Mouse (Mus musculus) left cerebral cortex, postnatal 36 days (tissue): ENCODE results near the gene Sfxn4. TPM values are rescaled to one million over a fixed set of nuclear protein-coding genes. Genes with fewer than 3 reads are reported as not detected.
"Not testable (repeated sequence)": the region's sequence is repeated elsewhere in the genome, so short reads cannot be mapped to it uniquely, and the experiment has no call there.

ENCODE experiments used
- DNase-seq, 2 experiments: peaks; one replicate each; pipeline ENCODE4 v3.0.0; 2021 to 2022; ENCODE audit warnings: low spot score in 2 of 2, mixed read lengths in 1 of 2
- intact Hi-C: fragments of 180-260 bp; cut with DNase I; formaldehyde crosslinking; loops from one replicate; pipeline ENCODE4 v1.15.1; 2025
- total RNA-seq, 2 experiments: library from RNA; stranded (reverse); gene quantifications; 2 replicates each; pipeline ENCODE4 v1.2.3; 2021

Sfxn4 gene
- total RNA-seq, 2 experiments from 2014 or later: 13.6 to 15.0 TPM

DNA sequence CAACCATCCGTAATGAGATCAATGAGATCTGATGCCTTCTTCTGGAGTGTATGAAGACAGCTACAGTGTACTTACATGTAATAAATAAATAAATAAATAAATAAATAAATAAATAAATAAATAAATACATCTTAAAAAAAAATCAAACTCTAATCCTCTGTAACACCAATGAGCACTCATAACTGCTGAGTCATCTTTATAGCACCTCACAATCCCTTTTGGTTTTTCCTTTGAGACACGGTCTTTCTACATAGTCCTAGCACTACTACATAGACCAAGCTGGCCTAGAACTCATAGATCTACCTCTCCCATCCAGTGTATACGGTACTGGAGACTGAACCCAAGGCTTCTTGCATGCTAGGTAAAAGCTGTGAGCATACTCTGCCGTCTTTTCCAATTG lies 4.9 kb upstream of the Sfxn4 start:
- intact Hi-C loops: loop anchor here (10.0 kb wide), 1 partner anchor 359 kb away; the partner anchor contains the start of gene Csf2ra
- not testable (repeated sequence) for DNase-seq

DNA sequence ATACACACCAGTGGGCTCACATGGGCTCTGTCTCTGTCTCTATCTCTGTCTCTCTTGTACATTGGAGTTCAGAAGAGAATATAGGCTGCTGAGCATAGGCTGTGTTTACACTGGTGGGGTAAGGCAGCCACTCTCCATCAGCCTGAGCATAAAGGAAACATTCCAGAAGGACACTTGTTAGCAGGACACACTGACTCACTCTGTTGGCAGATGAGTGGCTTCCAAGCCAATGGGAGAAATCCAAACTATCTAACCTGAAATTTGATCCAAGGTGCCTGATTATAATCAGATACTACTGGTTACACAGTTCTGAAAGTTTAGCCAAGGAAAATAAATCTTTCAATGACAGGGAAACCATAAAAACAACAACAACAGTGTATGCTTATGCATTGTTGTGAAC lies 15.5 kb downstream of the Sfxn4 start:
- intact Hi-C loops: no loop called here
- DNase-seq: no peak

DNA sequence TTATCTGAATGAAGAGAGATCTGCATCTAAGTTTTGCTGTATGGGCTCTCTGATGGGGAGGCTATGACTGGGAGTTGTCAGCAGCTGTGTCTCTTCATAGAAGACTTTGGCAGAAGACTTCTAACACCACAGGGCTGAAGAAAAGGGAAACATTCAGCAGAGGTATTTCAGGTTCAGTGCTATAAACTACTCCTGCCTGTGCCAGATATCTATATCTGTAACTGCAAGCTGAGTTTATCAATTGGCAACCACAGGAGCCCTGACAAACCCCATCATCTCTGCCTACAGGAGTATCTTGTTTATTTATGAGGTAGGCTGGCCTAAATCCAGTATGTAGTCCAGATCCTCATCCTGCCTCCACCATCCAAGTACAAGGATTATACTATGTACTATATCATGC lies 18.0 kb downstream of the Sfxn4 start:
- intact Hi-C loops: no loop called here
- no peak for DNase-seq

DNA sequence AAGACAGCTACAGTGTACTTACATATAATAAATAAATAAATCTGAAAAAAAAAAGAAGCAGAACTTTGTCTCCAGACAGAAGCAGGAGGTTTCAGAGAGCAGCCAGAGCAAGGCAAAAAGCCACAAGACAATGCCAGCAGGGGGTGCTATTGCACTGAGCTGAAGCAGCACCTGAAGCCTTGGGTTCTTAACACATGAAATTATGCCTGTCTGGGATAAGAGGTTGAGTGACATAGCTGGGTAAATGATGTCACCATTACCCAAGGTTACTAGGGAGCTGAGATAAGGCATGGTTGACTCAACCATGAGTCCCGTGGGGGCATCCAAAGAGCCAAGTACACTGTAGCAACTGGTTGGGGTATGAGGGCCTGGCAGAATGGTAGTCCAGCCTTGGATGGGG lies 23.5 kb downstream of the Sfxn4 start:
- intact Hi-C loops: loop anchor here (10.0 kb wide), 1 partner anchor 63 kb away; no protein-coding TSS in a partner anchor
- DNase-seq: peak; percentile 34 to 35

DNA sequence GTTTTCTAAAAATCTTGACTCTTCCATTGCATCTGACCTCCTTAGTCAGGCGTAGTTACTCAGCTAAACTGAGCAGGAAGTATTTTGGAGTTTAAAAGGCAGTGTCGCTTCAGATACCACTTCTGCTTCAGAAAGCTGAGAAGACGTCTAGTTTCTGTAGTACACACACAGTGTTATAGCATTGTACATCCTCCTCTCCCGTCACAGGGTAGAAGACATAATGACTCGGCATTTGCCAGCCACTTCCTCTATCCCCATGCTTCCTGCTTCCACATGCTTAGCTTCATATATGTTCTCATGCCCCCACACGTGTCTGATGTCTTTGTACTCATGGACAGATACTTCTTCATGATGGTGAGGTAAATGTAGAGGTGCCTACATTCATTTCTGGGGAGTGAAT lies 42.6 kb downstream of the Sfxn4 start:
- intact Hi-C loops: no loop called here
- DNase-seq: no peak

DNA sequence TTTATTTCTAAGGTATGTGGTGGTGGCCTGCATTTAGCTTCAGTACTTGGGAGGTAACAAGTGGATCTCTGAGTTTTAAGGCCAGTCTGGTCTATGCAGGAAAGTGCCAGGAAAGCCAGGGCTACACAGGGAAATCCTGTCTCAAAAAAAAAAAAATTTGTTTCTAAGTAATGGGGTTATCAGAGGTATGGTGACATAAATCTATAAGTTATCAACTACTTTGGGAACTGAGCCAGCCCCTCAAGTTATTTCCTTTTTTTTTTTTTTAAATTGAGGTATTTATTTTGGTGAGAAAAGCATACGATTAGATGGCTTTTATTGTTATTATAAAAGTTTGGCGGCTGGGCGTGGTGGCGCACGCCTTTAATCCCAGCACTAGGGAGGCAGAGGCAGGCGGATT lies 48.1 kb downstream of the Sfxn4 start:
- intact Hi-C loops: no loop called here
- no peak for DNase-seq

DNA sequence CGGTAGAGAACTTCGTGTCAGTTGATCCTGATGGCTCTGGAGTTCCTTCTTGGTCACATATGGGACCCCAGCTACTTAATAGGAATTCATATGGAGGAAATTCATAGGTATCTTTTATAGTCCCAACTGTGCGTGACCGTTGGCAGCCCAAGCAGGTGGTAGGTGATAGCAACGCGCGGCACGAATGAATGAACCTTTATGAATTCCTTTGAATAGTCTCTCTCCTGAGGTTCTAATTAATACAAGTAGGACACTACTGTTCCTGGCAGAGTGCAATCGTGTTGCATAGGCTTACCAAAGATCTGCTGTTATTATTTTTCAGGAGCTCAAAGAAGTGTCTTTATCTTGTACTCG lies 49.3 kb downstream of the Sfxn4 start:
- intact Hi-C loops: no loop called here
- DNase-seq: no peak

DNA sequence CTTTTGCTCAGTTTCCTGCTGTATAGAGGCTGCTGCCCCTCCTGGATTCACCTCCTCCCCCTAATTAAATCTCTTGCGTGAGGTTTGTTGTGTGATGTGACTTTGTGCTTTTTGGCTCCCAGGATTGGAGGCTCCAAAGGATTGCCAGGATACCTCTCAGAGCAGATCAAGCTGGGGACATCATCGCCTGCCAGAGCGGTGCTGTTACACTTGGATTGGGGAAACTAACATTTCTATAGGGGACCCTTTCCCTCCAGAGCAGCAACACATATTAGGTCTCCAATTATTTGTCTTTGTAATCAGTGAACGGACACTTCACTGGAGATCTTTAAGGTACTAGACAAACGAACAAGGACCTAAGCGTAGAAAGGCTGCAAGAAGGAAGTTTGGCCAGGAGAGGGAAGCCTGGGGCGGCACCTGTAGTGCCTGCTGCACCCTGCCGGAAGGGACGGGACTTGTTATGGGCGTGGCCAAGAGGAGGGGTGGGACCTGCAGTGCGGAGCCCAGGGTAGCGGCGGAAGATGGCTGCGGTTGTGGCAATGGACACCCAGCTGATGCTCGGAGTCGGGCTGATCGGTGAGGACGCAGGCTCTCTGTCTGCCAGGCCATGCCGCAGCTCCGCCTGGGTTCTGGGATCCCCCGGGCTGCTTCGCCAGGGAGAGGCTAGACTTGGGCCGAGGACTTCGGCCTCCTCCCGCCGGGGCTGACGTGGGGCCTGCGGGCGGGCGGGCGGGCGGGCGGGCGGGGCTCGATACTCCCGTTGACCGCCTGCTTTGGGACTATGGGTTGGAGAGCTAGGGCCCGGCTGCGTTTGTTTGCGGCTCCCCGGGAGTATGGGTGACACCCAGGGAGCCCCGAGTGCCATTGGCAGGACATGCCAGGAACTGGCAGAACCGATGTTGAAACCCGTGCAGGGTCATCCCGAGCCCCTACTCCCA lies 49.9 kb downstream of the Sfxn4 start, which contains the start of gene Fam45a:
Fam45a (plus strand) TSS at position 488 of the 938 bp plus-strand sequence.
- DNase-seq: peak; percentile 90
- intact Hi-C loops: loop anchor here (2.0 kb wide), 1 partner anchor 21 kb away; the partner anchor contains the start of gene Eif3a

DNA sequence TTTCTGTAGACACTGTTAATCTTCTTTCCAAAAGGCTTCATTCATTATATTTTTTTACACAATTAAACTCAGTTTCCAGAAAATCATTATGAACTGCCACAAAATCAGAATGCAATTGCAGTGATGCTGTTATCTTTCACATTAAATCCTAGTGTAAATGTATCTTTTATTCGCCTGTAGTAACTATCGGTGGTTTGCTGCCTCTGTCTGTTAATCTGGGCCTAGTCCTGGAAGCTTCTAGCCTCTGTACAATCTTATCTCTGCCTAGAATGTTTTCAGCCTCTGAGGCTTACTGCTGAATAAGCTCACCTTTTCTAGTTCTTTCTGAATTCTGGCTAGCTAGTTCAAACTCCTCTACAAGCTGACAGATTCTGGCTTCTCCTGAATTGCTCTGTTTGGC lies 51.4 kb downstream of the Sfxn4 start:
- DNase-seq: no peak
- intact Hi-C loops: loop anchor here (2.0 kb wide), 1 partner anchor 19 kb away; the partner anchor contains the start of gene Eif3a

DNA sequence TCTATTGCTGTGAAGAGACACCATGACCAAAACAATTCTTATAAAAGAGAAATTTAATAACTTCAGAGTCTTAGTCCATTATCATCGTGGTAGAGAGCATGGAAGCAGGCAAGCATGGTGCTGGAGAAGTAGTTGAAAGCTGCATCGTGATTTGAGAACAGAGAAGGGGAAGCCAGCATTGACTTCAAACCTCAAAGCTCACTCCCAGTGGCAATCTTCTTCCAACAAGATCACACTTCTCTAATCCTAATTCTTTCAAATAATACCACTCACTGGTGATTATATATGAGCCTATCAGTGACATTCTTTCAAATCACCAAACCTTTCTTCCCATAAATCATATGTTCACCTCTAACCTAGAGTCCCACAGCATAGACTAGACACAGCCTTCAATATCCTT lies 56.4 kb downstream of the Sfxn4 start:
- intact Hi-C loops: no loop called here
- DNase-seq: no peak

DNA sequence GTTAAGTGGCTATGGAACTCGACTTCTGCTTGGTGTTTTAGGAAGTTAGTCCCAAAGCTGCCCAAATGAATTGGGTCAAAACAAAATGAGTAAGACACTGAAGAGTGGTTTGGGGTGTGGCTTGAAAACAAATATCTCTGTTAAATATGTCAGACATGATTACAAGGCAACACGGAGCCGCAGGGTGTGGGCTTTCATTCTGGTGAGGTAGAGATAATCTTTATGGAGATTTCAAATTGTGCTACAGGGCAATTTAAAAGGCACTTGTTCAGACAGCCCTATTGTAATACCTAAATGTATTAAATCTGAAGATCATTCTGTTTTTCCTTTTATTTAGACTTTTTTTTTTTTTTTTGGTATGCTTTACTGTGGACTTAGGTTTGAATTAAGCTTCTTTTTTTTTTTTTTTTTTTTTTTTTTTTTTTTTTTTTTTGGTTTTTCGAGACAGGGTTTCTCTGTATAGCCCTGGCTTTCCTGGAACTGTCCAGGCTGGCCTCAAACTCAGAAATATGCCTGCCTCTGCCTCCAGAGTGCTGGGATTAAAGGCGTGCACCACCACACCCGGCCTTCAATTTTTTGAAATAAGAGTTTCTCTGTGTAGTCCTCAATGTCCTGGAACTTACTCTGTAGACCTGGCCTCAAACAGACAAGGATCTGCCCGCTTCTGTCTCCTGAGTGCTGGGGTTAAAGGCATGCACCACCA lies 61.3 kb downstream of the Sfxn4 start:
- intact Hi-C loops: no loop called here
- DNase-seq: no peak

DNA sequence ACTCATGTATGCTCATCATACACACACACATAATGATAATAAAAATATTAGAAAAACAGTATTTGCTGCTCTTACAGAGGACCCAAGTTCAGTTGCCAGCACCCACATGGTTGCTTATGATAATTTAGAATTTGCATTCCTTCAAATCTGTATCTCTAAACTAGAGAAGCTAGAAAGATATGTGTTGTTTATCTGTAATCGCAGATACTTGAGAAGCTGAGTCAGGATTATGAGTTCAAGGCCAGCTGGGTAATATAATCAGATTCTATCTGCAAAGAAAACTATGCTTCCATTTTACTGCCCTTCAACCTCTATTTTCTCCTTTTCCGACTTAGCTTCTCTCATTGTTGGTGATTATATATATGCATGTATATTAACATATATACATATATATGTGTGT lies 63.9 kb downstream of the Sfxn4 start:
- intact Hi-C loops: no loop called here

DNA sequence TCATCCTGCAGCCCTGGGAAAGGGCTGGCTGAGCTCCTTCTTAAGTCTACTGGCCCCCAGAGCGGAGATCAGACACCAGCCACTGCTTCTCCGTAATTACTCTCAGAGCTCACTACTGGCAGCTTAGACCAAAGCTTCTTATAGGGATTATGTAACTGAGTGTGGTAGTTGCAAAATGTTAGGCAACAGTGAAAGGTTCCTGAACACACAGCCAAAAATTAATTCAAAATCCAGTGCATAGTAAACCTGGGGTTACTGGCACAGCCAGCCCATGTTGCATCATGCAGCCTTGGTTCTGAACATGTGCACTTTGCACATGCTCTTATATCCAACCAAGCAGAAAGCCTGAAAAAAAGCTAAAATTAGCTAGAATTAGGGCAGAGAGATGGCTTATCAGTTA lies 66.0 kb downstream of the Sfxn4 start:
- intact Hi-C loops: no loop called here
- DNase-seq: no peak

More for the DNA sequence above, 63.9 kb downstream of the Sfxn4 start:
- DNase-seq: no peak

DNA sequence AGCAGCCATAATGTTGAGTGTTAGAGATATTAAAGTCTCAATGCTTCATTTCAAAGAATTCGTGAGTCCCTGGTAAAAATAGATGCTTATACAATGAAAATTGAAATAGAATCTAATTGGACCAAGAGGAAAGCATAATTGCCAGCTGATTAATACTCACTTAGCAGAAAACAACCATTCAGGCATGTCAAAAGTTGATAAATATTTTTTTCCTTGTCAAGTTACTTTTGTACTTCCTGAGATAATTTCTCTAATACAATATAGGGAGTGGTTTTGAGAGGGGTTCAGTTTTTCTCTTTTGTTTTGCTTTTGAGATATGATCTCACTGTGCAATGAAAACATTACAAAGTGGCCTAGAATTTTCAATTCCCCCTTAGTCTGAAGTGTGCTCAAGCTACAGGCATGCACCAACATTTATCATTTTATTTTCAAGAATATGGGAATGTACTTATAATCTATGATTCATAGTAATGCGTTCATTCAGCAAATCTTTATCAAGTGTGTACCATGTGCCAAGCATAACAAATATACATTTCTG lies 68.0 kb downstream of the Sfxn4 start:
- intact Hi-C loops: no loop called here
- no peak for DNase-seq

DNA sequence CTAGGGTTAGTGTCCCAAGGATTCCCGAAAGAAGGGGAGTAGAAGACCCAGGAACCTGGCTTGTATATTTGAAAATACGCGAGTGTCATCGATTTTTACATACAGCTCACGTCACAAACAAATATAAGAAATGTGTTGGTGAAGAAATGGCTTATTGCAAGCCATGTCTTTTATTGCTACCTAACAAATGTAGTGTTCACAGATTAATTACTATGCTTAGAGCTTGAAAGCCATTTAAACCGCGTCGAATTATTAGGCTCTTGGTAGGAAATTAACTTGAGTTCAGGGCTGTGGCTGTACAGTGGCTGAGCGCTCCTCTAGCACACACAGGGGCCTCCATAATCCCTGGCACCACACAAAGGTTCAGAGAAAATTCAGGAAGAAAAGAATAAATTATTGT lies 70.1 kb downstream of the Sfxn4 start:
- DNase-seq: no peak

DNA sequence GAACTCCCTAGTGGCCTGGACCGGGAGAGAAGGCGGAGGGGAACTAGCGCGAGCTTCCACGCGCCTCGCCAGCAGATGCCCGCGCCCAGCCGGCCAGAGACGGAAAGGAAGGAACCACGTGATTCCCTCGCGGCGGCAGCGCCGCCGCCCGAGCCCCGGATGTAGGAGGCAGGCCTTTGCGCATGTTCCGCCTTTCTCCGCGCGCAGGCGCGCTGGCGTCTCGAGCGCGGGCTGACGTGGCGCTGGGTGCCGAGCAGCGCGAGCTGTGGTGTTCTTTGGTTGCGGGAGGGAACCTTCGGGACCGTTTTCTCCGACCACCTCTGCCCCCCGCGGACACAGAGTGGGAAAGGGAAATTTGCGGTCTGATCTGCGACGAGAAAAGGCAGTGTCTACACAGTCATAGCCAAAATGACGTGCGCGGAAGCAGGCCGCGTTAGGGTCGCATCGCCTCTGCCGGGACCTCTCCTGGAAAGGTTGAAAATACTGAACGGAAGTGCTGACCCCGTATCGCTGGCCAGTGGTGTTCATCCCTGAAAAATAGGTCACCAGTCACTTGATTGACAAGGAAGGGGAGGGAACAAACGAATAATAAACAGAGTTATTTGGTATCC lies 70.6 kb downstream of the Sfxn4 start, which contains the start of gene Eif3a:
Eif3a (minus strand) TSS at position 108 of the 611 bp plus-strand sequence.
- DNase-seq: peak; percentile 93 to 96
- intact Hi-C loops: loop anchor here (2.0 kb wide), 1 partner anchor 20 kb away; the partner anchor contains the start of gene Fam45a

More for the DNA sequence above, 70.1 kb downstream of the Sfxn4 start:
- intact Hi-C loops: loop anchor here (2.0 kb wide), 1 partner anchor 20 kb away; the partner anchor contains the start of gene Fam45a

DNA sequence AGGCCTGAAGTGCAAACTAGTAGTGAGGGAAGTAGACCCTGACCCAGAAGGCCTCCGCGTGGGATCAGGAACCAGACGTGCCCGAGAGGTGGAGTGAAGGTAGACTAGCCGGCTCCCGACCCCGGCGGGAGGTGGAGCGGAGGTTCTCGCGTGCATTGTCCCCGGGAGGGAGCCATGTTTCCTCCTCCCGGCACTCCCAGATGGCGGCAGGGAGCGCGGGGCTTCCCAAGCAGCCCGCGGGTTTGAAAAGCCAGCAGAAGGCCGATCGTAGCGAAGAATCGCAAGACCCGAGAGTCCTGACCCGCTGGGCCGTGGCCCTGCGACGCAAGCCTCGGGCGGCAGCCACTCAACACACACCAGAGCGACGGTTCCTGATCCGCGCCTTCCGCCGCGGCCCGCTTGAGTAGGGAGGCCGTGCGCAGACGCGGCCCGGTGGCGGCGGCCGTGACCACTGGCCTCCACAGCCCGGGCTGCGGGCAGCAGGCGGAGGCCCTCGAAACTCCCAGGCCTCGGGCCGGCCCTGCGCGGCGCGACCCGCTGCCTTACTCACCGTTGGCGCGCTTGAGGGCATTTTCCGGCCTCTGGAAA lies 71.3 kb downstream of the Sfxn4 start:
- intact Hi-C loops: loop anchor here (2.0 kb wide), 1 partner anchor 21 kb away; the partner anchor contains the start of gene Fam45a

DNA sequence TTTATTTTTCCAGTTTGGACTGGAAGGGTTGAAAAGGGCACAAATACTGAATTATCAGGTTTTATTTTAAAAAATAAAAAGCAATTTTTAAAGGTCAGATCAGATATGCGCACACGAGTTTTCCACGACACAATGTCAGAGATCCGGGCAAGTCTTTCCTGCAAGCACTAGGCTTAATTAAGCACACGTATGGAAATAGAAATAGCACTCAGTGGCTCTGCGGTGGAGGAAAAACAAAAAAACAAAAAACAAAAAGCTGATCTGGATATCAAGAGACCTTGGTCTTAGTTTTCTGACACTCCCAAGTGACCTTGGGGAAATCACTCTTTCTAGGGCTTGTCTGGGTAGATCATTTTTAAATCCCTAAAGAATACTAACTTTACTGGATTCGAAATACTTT lies 71.8 kb downstream of the Sfxn4 start:
- intact Hi-C loops: no loop called here
- no peak for DNase-seq

More for the DNA sequence above, 71.3 kb downstream of the Sfxn4 start:
- no peak for DNase-seq
